Mouse (Mus musculus) kidney, embryonic 14.5 days (tissue): ENCODE measurements around the gene Rbm10. TPM values are rescaled to one million over a fixed set of nuclear protein-coding genes. Genes with fewer than 3 reads are reported as not detected.

Source experiments
- ATAC-seq: fragments of 200-750 bp; cut with Nextera tagmentation; 2 replicates; pipeline ENCODE4 v1.8.0; 2017; ENCODE audit warnings: moderate number of reproducible peaks, mild to moderate bottlenecking, moderate TSS enrichment, moderate library complexity; ENCODE audit not compliant: low FRiP score, low TSS enrichment
- H3K27ac ChIP-seq: fragments of 300-500 bp; sonication (generic); 2 replicates; pipeline ENCODE4 v1.5.1; 2014; ENCODE audit warnings: low read depth, mild to moderate bottlenecking, low read length, moderate library complexity, mixed read lengths
- H3K27me3 ChIP-seq: fragments of 300-500 bp; sonication (generic); 2 replicates; pipeline ENCODE4 v1.6.1; 2014; ENCODE audit warnings: mild to moderate bottlenecking, low read length; ENCODE audit not compliant: control insufficient read depth, insufficient read depth
- H3K36me3 ChIP-seq: fragments of 300-500 bp; sonication (generic); 2 replicates; pipeline ENCODE4 v1.6.1; 2014; ENCODE audit warnings: low read length, mixed read lengths; ENCODE audit not compliant: control insufficient read depth, insufficient read depth
- H3K4me1 ChIP-seq: fragments of 300-500 bp; sonication (generic); 2 replicates; pipeline ENCODE4 v1.6.1; 2014; ENCODE audit warnings: low read length, mixed read lengths; ENCODE audit not compliant: control insufficient read depth, insufficient read depth
- H3K4me2 ChIP-seq: fragments of 300-500 bp; sonication (generic); replicated peaks from 2 replicates; pipeline ENCODE4 v1.6.1; 2014; ENCODE audit warnings: low read depth, mild to moderate bottlenecking, low read length
- H3K4me3 ChIP-seq: fragments of 300-500 bp; sonication (generic); 2 replicates; pipeline ENCODE4 v1.5.1; 2014; ENCODE audit warnings: mild to moderate bottlenecking, low read length
- H3K9ac ChIP-seq: fragments of 300-500 bp; sonication (generic); 2 replicates; pipeline ENCODE4 v1.6.1; 2014; ENCODE audit warnings: low read depth, mild to moderate bottlenecking, low read length, moderate library complexity
- H3K9me3 ChIP-seq: fragments of 300-500 bp; sonication (generic); 2 replicates; pipeline ENCODE4 v1.6.1; 2016; ENCODE audit warnings: low read length; ENCODE audit not compliant: control insufficient read depth
- WGBS: fragments of 180-500 bp; shearing (Covaris S2); extraction: QIAGEN DNeasy Blood & Tissue Kit; methylation state at CpG from one replicate; pipeline ENCODE4 v1.1.7; 2014; 5-methylcytosine and 5-hydroxymethylcytosine counted together
- polyA plus RNA-seq: library from polyadenylated mRNA; unstranded; fragments of >200 nt; fragmentation: Nextera tagmentation; extraction: Ambion mirVana; gene quantifications from 2 replicates; pipeline ENCODE4 v1.2.1, GENCODE M21; 2014

The Rbm10 gene
- 54.1 and 68.3 TPM in 2 replicates for polyA plus RNA-seq

- Histone ChIP-seq H3K36me3 (peaks cover 8% of the 10 kb centered on the region; the same call in 1 of the 2 replicates), H3K4me2 (peak within 1 kb of the TSS; percentile 49), H3K27ac (peak within 1 kb of the TSS; percentile 83), H3K9me3 (no peaks in the 10 kb centered on the region), H3K27me3 (no peaks in the 10 kb centered on the region), H3K4me1 (no peaks in the 10 kb centered on the region), H3K9ac (peak within 1 kb of the TSS; percentile 65), H3K4me3 (peak within 1 kb of the TSS; percentile 61)
- 17% methylated on average over 44 of the region's 49 CpGs for WGBS
- peak; percentile 99 for ATAC-seq
Measured at GRCm38 (mm10) chrX:20617176-20617902, at the start of gene Rbm10, which contains the start of gene Ndufb11. Gene Rbm10, plus strand, starts transcription at chrX:20617503. Gene Ndufb11, minus strand, starts transcription at chrX:20617619.

GRCm38 (mm10) chrX:20571024-20571423 is 46.3 kb upstream of the Rbm10 start:
- no peak overlapping the region for H3K9ac ChIP-seq
- no peaks in the 10 kb centered on the region for H3K4me1 ChIP-seq
- no peak overlapping the region for H3K4me2 ChIP-seq
- no peak for ATAC-seq
- no peak overlapping the region for H3K27ac ChIP-seq
- H3K36me3 ChIP-seq: no peaks in the 10 kb centered on the region
- H3K4me3 ChIP-seq: no peak overlapping the region
- 69% methylated on average over 2 of the region's 2 CpGs for WGBS
- no peaks in the 10 kb centered on the region for H3K27me3 ChIP-seq
- no peaks in the 10 kb centered on the region for H3K9me3 ChIP-seq

GRCm38 (mm10) chrX:20572683-20573082 is 44.6 kb upstream of the Rbm10 start:
- no peak for ATAC-seq
- 60% methylated on average over 9 of the region's 9 CpGs for WGBS
- H3K9me3 ChIP-seq: no peaks in the 10 kb centered on the region

GRCm38 (mm10) chrX:20573927-20574326 is 43.4 kb upstream of the Rbm10 start:
- Histone ChIP-seq H3K4me3 (no peak overlapping the region), H3K4me2 (no peak overlapping the region), H3K27ac (no peak overlapping the region), H3K9ac (no peak overlapping the region), H3K27me3 (no peaks in the 10 kb centered on the region), H3K9me3 (no peaks in the 10 kb centered on the region), H3K36me3 (no peaks in the 10 kb centered on the region), H3K4me1 (no peaks in the 10 kb centered on the region)
- no peak for ATAC-seq
- WGBS: 89% methylated on average over 4 of the region's 4 CpGs

More at GRCm38 (mm10) chrX:20572683-20573082, 44.6 kb upstream of the Rbm10 start:
- Histone ChIP-seq H3K36me3 (no peaks in the 10 kb centered on the region), H3K4me2 (no peak overlapping the region), H3K27me3 (no peaks in the 10 kb centered on the region), H3K4me3 (no peak overlapping the region), H3K27ac (no peak overlapping the region), H3K4me1 (no peaks in the 10 kb centered on the region), H3K9ac (no peak overlapping the region)

- ATAC-seq: no peak
- WGBS: 21% methylated on average over 4 of the region's 4 CpGs
Measured at GRCm38 (mm10) chrX:20587968-20588367, 29.3 kb upstream of the Rbm10 start.

GRCm38 (mm10) chrX:20608500-20608899 is 8.8 kb upstream of the Rbm10 start:
- 89% methylated on average over 4 of the region's 4 CpGs for WGBS
- Histone ChIP-seq H3K27me3 (no peaks in the 10 kb centered on the region), H3K4me2 (no peak overlapping the region), H3K27ac (no peak overlapping the region), H3K4me1 (no peaks in the 10 kb centered on the region), H3K4me3 (no peak overlapping the region), H3K9me3 (no peaks in the 10 kb centered on the region), H3K36me3 (no peaks in the 10 kb centered on the region), H3K9ac (no peak overlapping the region)
- no peak for ATAC-seq

More at GRCm38 (mm10) chrX:20587968-20588367, 29.3 kb upstream of the Rbm10 start:
- Histone ChIP-seq H3K27me3 (no peaks in the 10 kb centered on the region), H3K4me3 (no peak overlapping the region), H3K9ac (no peak overlapping the region), H3K9me3 (no peaks in the 10 kb centered on the region), H3K27ac (no peak overlapping the region), H3K36me3 (no peaks in the 10 kb centered on the region), H3K4me1 (no peaks in the 10 kb centered on the region), H3K4me2 (no peak overlapping the region)

GRCm38 (mm10) chrX:20616861-20617175 is 485 bp upstream of the Rbm10 start:
- peak; percentile 33; the same call in 1 of the 2 replicates for ATAC-seq
- peaks cover 8% of the 10 kb centered on the region; the same call in 1 of the 2 replicates for H3K36me3 ChIP-seq
- peak overlapping the region; percentile 45 for H3K4me2 ChIP-seq
- H3K9ac ChIP-seq: peak overlapping the region; percentile 61
- H3K9me3 ChIP-seq: no peaks in the 10 kb centered on the region
- no peaks in the 10 kb centered on the region for H3K4me1 ChIP-seq
- no peaks in the 10 kb centered on the region for H3K27me3 ChIP-seq
- peak overlapping the region; percentile 83 for H3K27ac ChIP-seq
- H3K4me3 ChIP-seq: peak overlapping the region; percentile 61
- WGBS: 26% methylated on average over 17 of the region's 17 CpGs

GRCm38 (mm10) chrX:20617903-20618399 is 648 bp downstream of the Rbm10 start:
- Histone ChIP-seq H3K9ac (peak overlapping the region; percentile 65), H3K4me3 (peak overlapping the region; percentile 61), H3K27ac (peak overlapping the region; percentile 73; the same call in 1 of the 2 replicates), H3K4me2 (peak overlapping the region; percentile 49), H3K9me3 (no peaks in the 10 kb centered on the region), H3K4me1 (no peaks in the 10 kb centered on the region), H3K36me3 (peaks cover 8% of the 10 kb centered on the region; the same call in 1 of the 2 replicates), H3K27me3 (no peaks in the 10 kb centered on the region)
- ATAC-seq: peak; percentile 63
- WGBS: 22% methylated on average over 31 of the region's 31 CpGs

GRCm38 (mm10) chrX:20638141-20638540 is 20.8 kb downstream of the Rbm10 start:
- WGBS: 88% methylated on average over 2 of the region's 2 CpGs
- Histone ChIP-seq H3K27ac (no peak overlapping the region), H3K9me3 (no peaks in the 10 kb centered on the region), H3K36me3 (peaks cover 46% of the 10 kb centered on the region), H3K9ac (no peak overlapping the region), H3K4me3 (no peak overlapping the region), H3K4me1 (no peaks in the 10 kb centered on the region), H3K27me3 (no peaks in the 10 kb centered on the region), H3K4me2 (no peak overlapping the region)
- ATAC-seq: no peak
